Mouse (Mus musculus) bone marrow macrophage, adult 2 months (primary cell): ENCODE data around the gene Nadk2.

Experiments
- CTCF ChIP-seq: IDR thresholded peaks from 2 replicates; pipeline ENCODE4 v1.5.1; 2012; ENCODE audit warnings: low read depth, mild to moderate bottlenecking, low read length, moderate library complexity
- POLR2A ChIP-seq: IDR thresholded peaks from 2 replicates; pipeline ENCODE4 v1.6.1; 2012; ENCODE audit warnings: mild to moderate bottlenecking, low read depth, low read length, borderline replicate concordance

GRCm38 (mm10) chr15:9131499-9131888 is 60.4 kb downstream of the Nadk2 start:
- TF ChIP-seq CTCF (no peak), POLR2A (no peak)
